Mouse (Mus musculus): ENCODE measurements around the gene Parg. TPM values are rescaled to one million over a fixed set of nuclear protein-coding genes. Genes with fewer than 3 reads are reported as not detected.

The Parg gene
- polyA plus RNA-seq, 1 experiment = 16.5 TPM

GRCm38 (mm10) chr14:32161090-32161885 is 40.5 kb upstream of the Parg start:
- 81% methylated on average over 12 of the region's 12 CpGs for WGBS
- no peak for DNase-seq
- Histone ChIP-seq H3K27ac (ENCODE audit: insufficient read depth, low read length) (no peak overlapping the region), H3K4me1 (ENCODE audit: control insufficient read depth, insufficient read depth, low read length) (no peaks in the 10 kb centered on the region; the same call in 1 of the 2 replicates), H3K27me3 (ENCODE audit: control insufficient read depth, insufficient read depth, low read length) (no peaks in the 10 kb centered on the region), H3K4me3 (replicated peaks; ENCODE audit: insufficient read depth, low read depth, low read length) (no peak overlapping the region)
- no peak for TF ChIP-seq POLR2A (IDR thresholded peaks at IDR 0.05; ENCODE audit: borderline replicate concordance, insufficient read depth, low read length)
- TF ChIP-seq CTCF (IDR thresholded peaks at IDR 0.05; ENCODE audit: borderline replicate concordance, insufficient read depth, low read depth, low read length) = no peak

DNA sequence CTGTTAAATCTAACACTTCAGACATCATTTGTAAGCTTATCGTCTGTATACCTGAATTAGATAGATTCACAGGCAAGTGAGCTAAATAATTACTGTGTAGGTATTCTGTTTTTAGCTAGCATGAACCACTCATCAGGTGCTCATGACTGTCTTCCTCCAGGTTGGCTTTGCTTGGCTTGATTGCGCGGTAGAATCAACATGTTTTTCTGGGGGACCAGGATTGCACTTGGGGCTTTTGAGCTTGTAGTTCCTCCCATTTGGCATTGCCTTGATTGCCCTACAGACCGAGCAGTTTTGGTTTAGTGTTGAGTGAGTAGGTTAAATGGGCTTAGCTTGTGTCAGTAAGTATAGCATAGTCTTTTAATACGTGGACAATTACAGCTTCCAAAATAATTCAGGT is 39.5 kb upstream of the Parg start:
- no peak for DNase-seq
- Histone ChIP-seq H3K4me3 (replicated peaks; ENCODE audit: insufficient read depth, low read depth, low read length) (no peak overlapping the region), H3K27me3 (ENCODE audit: control insufficient read depth, insufficient read depth, low read length) (no peaks in the 10 kb centered on the region), H3K27ac (ENCODE audit: insufficient read depth, low read length) (no peak overlapping the region), H3K4me1 (ENCODE audit: control insufficient read depth, insufficient read depth, low read length) (no peaks in the 10 kb centered on the region; the same call in 1 of the 2 replicates)
- WGBS = 88% methylated on average over 5 of the region's 5 CpGs
- TF ChIP-seq POLR2A (IDR thresholded peaks at IDR 0.05; ENCODE audit: borderline replicate concordance, insufficient read depth, low read length) (no peak), CTCF (IDR thresholded peaks at IDR 0.05; ENCODE audit: borderline replicate concordance, insufficient read depth, low read depth, low read length) (no peak)

GRCm38 (mm10) chr14:32163203-32163888 is 38.4 kb upstream of the Parg start:
- TF ChIP-seq CTCF (IDR thresholded peaks at IDR 0.05; ENCODE audit: borderline replicate concordance, insufficient read depth, low read depth, low read length) (no peak), POLR2A (IDR thresholded peaks at IDR 0.05; ENCODE audit: borderline replicate concordance, insufficient read depth, low read length) (no peak)
- Histone ChIP-seq H3K27ac (ENCODE audit: insufficient read depth, low read length) (no peak overlapping the region), H3K4me1 (ENCODE audit: control insufficient read depth, insufficient read depth, low read length) (no peaks in the 10 kb centered on the region; the same call in 1 of the 2 replicates), H3K4me3 (replicated peaks; ENCODE audit: insufficient read depth, low read depth, low read length) (no peak overlapping the region), H3K27me3 (ENCODE audit: control insufficient read depth, insufficient read depth, low read length) (no peaks in the 10 kb centered on the region)
- WGBS = 79% methylated on average over 11 of the region's 11 CpGs
- no peak for DNase-seq

GRCm38 (mm10) chr14:32164173-32165051 is 37.3 kb upstream of the Parg start:
- TF ChIP-seq CTCF (IDR thresholded peaks at IDR 0.05; ENCODE audit: borderline replicate concordance, insufficient read depth, low read depth, low read length) (no peak), POLR2A (IDR thresholded peaks at IDR 0.05; ENCODE audit: borderline replicate concordance, insufficient read depth, low read length) (no peak)
- no peaks in the 10 kb centered on the region for H3K27me3 ChIP-seq (ENCODE audit: control insufficient read depth, insufficient read depth, low read length)
- H3K4me3 ChIP-seq (replicated peaks; ENCODE audit: insufficient read depth, low read depth, low read length) = no peak overlapping the region
- 92% methylated on average over 8 of the region's 8 CpGs for WGBS
- no peaks in the 10 kb centered on the region; the same call in 1 of the 2 replicates for H3K4me1 ChIP-seq (ENCODE audit: control insufficient read depth, insufficient read depth, low read length)
- DNase-seq = no peak
- H3K27ac ChIP-seq (ENCODE audit: insufficient read depth, low read length) = no peak overlapping the region

DNA sequence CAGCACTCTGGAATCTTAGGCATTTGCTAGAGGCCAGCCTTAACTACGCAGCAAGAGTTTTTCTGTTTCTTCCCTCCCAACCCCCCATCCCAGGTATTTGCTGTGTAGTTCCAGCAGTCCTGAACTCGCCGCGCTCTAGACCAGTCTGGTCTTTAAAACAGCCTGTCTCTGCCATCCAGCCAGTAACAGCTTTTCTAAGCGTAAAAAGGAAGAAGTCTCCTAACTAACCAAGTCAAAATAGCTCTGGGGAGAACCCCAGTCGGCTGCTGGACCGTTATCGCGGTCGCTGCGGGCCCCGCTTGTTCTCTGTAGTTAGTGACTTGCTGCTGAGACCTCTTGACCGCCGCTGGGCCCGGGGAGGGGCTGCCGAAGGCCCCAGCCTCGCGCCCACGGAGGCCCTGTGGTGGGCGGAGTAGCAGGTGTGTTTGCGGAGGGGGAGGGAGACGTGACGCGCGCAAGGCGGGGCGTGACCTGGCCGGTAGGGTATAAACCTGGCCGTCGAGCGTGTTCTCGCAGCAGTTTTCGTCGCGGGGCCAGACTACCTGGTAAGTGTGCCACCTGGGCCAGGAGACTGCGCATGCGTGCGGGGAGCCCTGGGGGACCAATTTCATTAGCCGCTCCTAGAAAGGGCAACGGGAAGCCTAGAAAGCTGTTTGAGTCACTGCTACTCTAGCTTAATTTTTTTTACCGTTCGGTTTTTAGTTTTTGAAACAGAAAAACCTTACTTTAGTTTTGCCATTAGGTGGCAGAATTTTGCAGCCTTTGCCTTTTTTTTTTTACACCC is 36.3 kb upstream of the Parg start:
- H3K27me3 ChIP-seq (ENCODE audit: control insufficient read depth, insufficient read depth, low read length) = no peaks in the 10 kb centered on the region
- no peaks in the 10 kb centered on the region; the same call in 1 of the 2 replicates for H3K4me1 ChIP-seq (ENCODE audit: control insufficient read depth, insufficient read depth, low read length)
- TF ChIP-seq POLR2A (IDR thresholded peaks at IDR 0.05; ENCODE audit: borderline replicate concordance, insufficient read depth, low read length) (peak; percentile 29; the same call in 1 of the 2 replicates), CTCF (IDR thresholded peaks at IDR 0.05; ENCODE audit: borderline replicate concordance, insufficient read depth, low read depth, low read length) (no peak)
- WGBS = 1% methylated on average over 42 of the region's 42 CpGs
- peak; percentile 90 to 91 for DNase-seq
- peak overlapping the region; percentile 48 for H3K4me3 ChIP-seq (replicated peaks; ENCODE audit: insufficient read depth, low read depth, low read length)
- H3K27ac ChIP-seq (ENCODE audit: insufficient read depth, low read length) = peak overlapping the region; percentile 67; the same call in 1 of the 2 replicates

GRCm38 (mm10) chr14:32166062-32166441 is 35.7 kb upstream of the Parg start:
- Histone ChIP-seq H3K4me3 (replicated peaks; ENCODE audit: insufficient read depth, low read depth, low read length) (peak overlapping the region; percentile 8), H3K27me3 (ENCODE audit: control insufficient read depth, insufficient read depth, low read length) (no peaks in the 10 kb centered on the region), H3K4me1 (ENCODE audit: control insufficient read depth, insufficient read depth, low read length) (no peaks in the 10 kb centered on the region; the same call in 1 of the 2 replicates), H3K27ac (ENCODE audit: insufficient read depth, low read length) (no peak overlapping the region)
- no peak for TF ChIP-seq CTCF (IDR thresholded peaks at IDR 0.05; ENCODE audit: borderline replicate concordance, insufficient read depth, low read depth, low read length)
- TF ChIP-seq POLR2A (IDR thresholded peaks at IDR 0.05; ENCODE audit: borderline replicate concordance, insufficient read depth, low read length) = no peak
- DNase-seq = no peak
- 76% methylated on average over 2 of the region's 2 CpGs for WGBS
